Mouse (Mus musculus) 3134 (cell line): ENCODE measurements around the gene Ermn.
A peak's percentile ranks its signal among the peaks of the same experiment; 100 is the strongest.

Experiments
- DNase-seq: peaks from one replicate; pipeline ENCODE4 v3.0.0-alpha.2; 2011; ENCODE audit warnings: low spot score; ENCODE audit not compliant: insufficient read length; ENCODE audit errors: extremely low read depth

The Ermn gene

GRCm38 (mm10) chr2:58052821-58053581, at the start of gene Ermn:
TSS of gene Ermn (minus strand) at chr2:58052864.
- DNase-seq: no peak

GRCm38 (mm10) chr2:58094818-58095217, 42.2 kb upstream of the Ermn start:
- DNase-seq: no peak

DNA sequence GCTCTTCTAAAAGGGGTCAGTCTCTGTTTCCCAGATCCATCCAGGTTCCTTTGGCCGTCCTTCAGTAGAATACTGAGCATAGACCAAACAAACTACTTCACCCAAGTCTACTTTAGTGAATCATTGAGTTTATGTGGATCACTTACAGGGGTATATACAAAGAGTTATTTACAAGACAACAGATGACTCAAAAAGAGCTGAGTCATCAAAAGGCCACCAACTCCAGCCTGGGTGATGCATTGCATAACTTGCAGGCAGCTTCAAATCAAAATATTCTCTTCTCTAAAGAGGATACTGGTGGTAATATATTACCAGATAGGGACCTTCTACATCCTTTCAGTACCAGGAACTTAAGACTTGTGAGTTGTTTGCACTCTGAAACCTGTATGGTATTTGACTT, 33.8 kb upstream of the Ermn start:
- no peak for DNase-seq

GRCm38 (mm10) chr2:58079849-58080248, 27.2 kb upstream of the Ermn start:
- DNase-seq: no peak

- peak; percentile 1 for DNase-seq
These were observed 2.7 kb upstream of the Ermn start for GRCm38 (mm10) chr2:58055383-58055782.

GRCm38 (mm10) chr2:58041867-58042266, 10.8 kb downstream of the Ermn start:
- DNase-seq: no peak

DNA sequence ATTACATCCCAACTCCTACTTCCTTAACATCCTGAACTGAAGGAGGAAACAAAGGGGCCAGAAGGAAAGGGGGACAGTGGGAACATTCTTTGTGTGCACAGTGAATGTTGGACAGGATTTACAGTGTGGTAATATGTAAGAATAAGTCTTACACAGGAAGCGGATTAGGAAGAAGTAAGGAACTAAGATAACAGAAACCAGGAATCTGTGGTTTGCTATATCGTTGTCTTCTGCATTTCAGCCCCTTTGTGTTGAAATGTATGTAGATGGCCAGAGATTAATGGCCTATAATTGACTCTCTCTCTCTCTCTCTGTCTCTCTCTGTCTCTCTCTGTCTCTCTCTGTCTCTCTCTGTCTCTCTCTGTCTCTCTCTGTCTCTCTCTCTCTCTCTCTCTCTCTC, 15.7 kb downstream of the Ermn start:
- no peak for DNase-seq

GRCm38 (mm10) chr2:58035635-58036034, 17.0 kb downstream of the Ermn start:
- DNase-seq: no peak

- DNase-seq: peak; percentile 2
These were observed 21.2 kb downstream of the Ermn start for GRCm38 (mm10) chr2:58031431-58031830.

DNA sequence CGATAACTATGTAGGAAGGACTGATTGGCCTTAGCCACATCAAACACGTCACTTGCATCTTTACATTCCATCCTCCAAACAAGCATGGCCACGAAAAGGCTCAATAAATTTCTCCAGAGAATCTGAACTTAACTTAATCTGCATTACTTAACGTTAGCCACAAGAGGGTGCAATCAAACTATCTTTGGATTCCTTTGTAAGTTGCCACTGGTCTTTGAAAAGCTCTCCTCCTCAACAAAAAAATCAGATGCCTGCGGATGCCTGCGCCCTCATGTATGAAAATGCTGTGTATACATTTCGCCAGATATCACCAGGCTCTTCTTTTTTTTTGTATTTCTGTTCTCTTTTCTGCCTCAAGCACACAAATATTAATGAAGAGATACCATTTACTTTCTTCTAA, 23.3 kb downstream of the Ermn start:
- peak; percentile 4 for DNase-seq

DNA sequence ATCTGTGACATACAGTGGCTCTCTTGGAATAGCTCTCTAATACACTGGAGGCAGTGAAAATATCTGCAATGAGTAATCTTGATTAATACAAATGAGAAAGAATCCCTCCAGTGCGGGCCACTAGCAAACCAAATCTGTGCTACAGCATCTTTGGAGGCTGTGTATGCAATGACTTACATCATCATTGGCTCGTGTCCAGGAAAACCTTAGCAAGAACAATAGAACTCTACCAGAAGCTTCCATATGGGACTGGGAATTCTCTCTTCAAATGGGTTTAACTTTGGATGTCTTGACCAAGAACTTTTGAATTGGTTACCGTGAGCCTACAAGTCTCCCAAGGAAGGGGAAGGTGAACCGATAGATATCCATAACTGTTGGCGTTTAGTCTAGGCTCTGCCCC, 25.9 kb downstream of the Ermn start:
- no peak for DNase-seq

- no peak for DNase-seq
These were observed 29.1 kb downstream of the Ermn start for GRCm38 (mm10) chr2:58023556-58023955.

- DNase-seq: no peak
These were observed 45.6 kb downstream of the Ermn start for GRCm38 (mm10) chr2:58007081-58007480.

- DNase-seq: no peak
These were observed 51.2 kb downstream of the Ermn start for GRCm38 (mm10) chr2:58001497-58001896.

- DNase-seq: no peak
These were observed 54.8 kb downstream of the Ermn start, which contains the start of gene Galnt5 for GRCm38 (mm10) chr2:57997752-57998430. TSS of gene Galnt5 (plus strand) at chr2:57997884.
